ENCODE assay signal across 11 mouse cellular contexts in the genomic region with DNA sequence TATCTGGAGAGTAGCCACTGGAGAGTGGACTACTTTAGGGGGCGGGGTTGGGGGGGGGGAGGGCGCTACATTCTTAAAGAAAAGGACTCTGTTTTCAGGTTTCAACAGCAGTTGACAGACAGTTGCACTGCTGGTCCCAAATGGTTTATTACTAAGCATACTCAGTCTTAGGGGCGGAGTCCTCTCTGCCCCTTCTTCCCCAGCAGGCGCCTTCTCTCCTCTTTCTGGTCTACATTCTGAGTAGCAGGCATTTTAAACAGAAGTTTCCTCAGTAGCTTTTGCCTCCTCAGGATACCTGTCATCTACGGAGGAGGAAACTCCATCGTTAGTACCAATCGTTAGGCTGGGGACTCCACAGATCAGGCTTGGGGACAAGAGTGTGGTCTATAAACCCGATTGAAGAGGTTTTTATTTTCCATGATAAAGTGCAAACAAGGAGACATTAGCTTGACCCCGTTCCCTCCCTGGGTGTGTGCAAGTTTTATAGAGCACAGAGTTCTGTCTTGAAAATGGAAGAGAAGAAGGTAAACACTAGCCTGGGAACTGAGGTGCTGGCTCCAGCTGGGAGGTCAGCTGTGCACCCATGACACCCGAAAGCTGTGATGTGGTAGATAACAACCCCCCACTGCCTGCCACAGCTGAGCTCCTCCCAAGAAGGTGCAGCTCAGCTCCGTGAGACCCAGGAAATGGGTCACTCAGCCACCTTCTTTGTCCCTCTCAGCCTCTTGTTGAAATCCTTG.
A peak's percentile ranks its signal among the peaks of the same experiment; 100 is the strongest.
DNase-seq lines count a peak whose midpoint lies in the region; ATAC-seq and TF ChIP-seq lines count a peak whose summit lies in the region.
"Had no signal": no experiment of that assay in that cellular context is flagged by ENCODE, and none has a peak within 500 bp of the region (broad histone marks: within the 10 kb centered on the region; RNA-seq: fewer than 3 reads in every experiment).

No protein-coding gene starts in this region.

- H3K27me3 ChIP-seq in lung, embryonic 14.5 days (ENCODE audit: insufficient read depth, low read length), result no peaks in the 10 kb centered on the region
- no peaks in the 10 kb centered on the region for H3K27me3 ChIP-seq in midbrain, embryonic 15.5 days (replicated peaks)
- H3K27me3 ChIP-seq: hindbrain, embryonic 12.5 days; neural tube, embryonic 13.5 days; Patski had no signal

- H3K27ac ChIP-seq in lung, embryonic 14.5 days (ENCODE audit: low read depth), result peak overlapping the region; percentile 54; the same call in 1 of the 2 replicates
- no peak overlapping the region for H3K27ac ChIP-seq in midbrain, embryonic 15.5 days
- H3K27ac ChIP-seq: hindbrain, embryonic 12.5 days; neural tube, embryonic 13.5 days had no signal

- H3K4me2 ChIP-seq in lung, embryonic 14.5 days, result 0 out of 2 replicates have a peak overlapping the region, but pooled peaks have one; percentile 12
- no peak overlapping the region for H3K4me2 ChIP-seq in midbrain, embryonic 15.5 days
- H3K4me2 ChIP-seq: hindbrain, embryonic 12.5 days; neural tube, embryonic 13.5 days had no signal

- no peaks in the 10 kb centered on the region for H3K9me3 ChIP-seq in lung, embryonic 14.5 days (ENCODE audit: low read depth, low read length)
- H3K9me3 ChIP-seq in midbrain, embryonic 15.5 days, result no peaks in the 10 kb centered on the region
- H3K9me3 ChIP-seq: hindbrain, embryonic 12.5 days; neural tube, embryonic 13.5 days had no signal

- H3K4me1 ChIP-seq in lung, embryonic 14.5 days (ENCODE audit: insufficient read depth), result peaks cover 22% of the 10 kb centered on the region
- H3K4me1 ChIP-seq in midbrain, embryonic 15.5 days, result peaks cover 10% of the 10 kb centered on the region

- TF ChIP-seq CTCF in lung, embryonic 14.5 days (IDR thresholded peaks at IDR 0.05; ENCODE audit: low read depth), result no peak

- no peak for ATAC-seq in lung, embryonic 14.5 days (ENCODE audit: insufficient read depth)
- ATAC-seq in activated CD4-positive, CD25-positive, alpha-beta regulatory T cell, adult 4 months, result peak; percentile 79
- no peak for ATAC-seq in midbrain, embryonic 15.5 days (replicated peaks)
- ATAC-seq: Patski had no signal

- H3K36me3 ChIP-seq in lung, embryonic 14.5 days (ENCODE audit: insufficient read depth), result no peaks in the 10 kb centered on the region
- H3K36me3 ChIP-seq in midbrain, embryonic 15.5 days (replicated peaks), result no peaks in the 10 kb centered on the region
- H3K36me3 ChIP-seq: hindbrain, embryonic 12.5 days; neural tube, embryonic 13.5 days had no signal

- no peak overlapping the region for H3K4me3 ChIP-seq in lung, embryonic 14.5 days (ENCODE audit: low read depth, low read length)
- no peak overlapping the region for H3K4me3 ChIP-seq in midbrain, embryonic 15.5 days
- H3K4me3 ChIP-seq: hindbrain, embryonic 12.5 days; neural tube, embryonic 13.5 days had no signal

- DNase-seq in lung, embryonic 14.5 days, result no peak
- DNase-seq in lung, postnatal 10 days, result no peak
- peak; percentile 37 for DNase-seq in lung, postnatal 25 days (ENCODE audit: low spot score)
- DNase-seq in thymus, postnatal 0 days (ENCODE audit: low spot score), result peak; percentile 94
- no peak for DNase-seq in left cerebral cortex, adult 18-20 months (ENCODE audit: low spot score in 2 of 2)
- DNase-seq in right cerebral cortex, postnatal 14 days, result no peak

- no peak overlapping the region for H3K9ac ChIP-seq in lung, embryonic 14.5 days
- no peak overlapping the region for H3K9ac ChIP-seq in midbrain, embryonic 15.5 days
- H3K9ac ChIP-seq: hindbrain, embryonic 12.5 days; neural tube, embryonic 13.5 days had no signal

- 25% methylated on average over 11 of the region's 11 CpGs for WGBS in lung, embryonic 14.5 days
- WGBS in midbrain, embryonic 15.5 days, result 63% methylated on average over 11 of the region's 11 CpGs

Comparison
In these comparisons a context has a peak if more than half of its experiments do, and no peak if none do; other contexts are left out.
1. DNase-seq: peak in lung, postnatal 25 days (single experiment) and thymus, postnatal 0 days (single experiment); none in lung, embryonic 14.5 days (single experiment), lung, postnatal 10 days (single experiment), left cerebral cortex, adult 18-20 months (0 of 2) and right cerebral cortex, postnatal 14 days (single experiment).